Mouse (Mus musculus): ENCODE data around the gene Dnal1.

GRCm38 (mm10) chr12:84113676-84114075 is 490 bp upstream of the Dnal1 start:
- TF ChIP-seq CTCF (IDR thresholded peaks at IDR 0.05; ENCODE audit: borderline replicate concordance, extremely low read depth, insufficient read depth, insufficient read length) (no peak), POLR2A (IDR thresholded peaks at IDR 0.05; ENCODE audit: borderline replicate concordance, extremely low read depth, insufficient read depth, insufficient read length, poor library complexity, severe bottlenecking) (no peak)
